Mouse (Mus musculus) liver, postnatal 0 days (tissue): ENCODE results near the gene Fcgrt. TPM values are rescaled to one million over a fixed set of nuclear protein-coding genes. Genes with fewer than 3 reads are reported as not detected.

Experiments
- ATAC-seq: fragments of 200-750 bp; cut with Nextera tagmentation; 2 replicates; pipeline ENCODE4 v1.8.0; 2017; ENCODE audit warnings: mild to moderate bottlenecking, moderate library complexity
- DNase-seq: peaks from one replicate; pipeline ENCODE4 v3.0.0-alpha.2; 2016
- H3K27ac ChIP-seq: fragments of 300-500 bp; sonication (generic); 2 replicates; pipeline ENCODE4 v1.5.1; 2014; ENCODE audit warnings: antibody characterized with exemption, moderate library complexity, mild to moderate bottlenecking, low read depth
- H3K27me3 ChIP-seq: fragments of 300-500 bp; sonication (generic); 2 replicates; pipeline ENCODE4 v1.6.1; 2014; ENCODE audit warnings: low read length, control low read depth, mixed read lengths; ENCODE audit not compliant: insufficient read depth
- H3K36me3 ChIP-seq: fragments of 300-500 bp; sonication (generic); replicated peaks from 2 replicates; pipeline ENCODE4 v1.6.1; 2014; ENCODE audit warnings: mild to moderate bottlenecking, control low read depth, low read length, moderate library complexity, mixed read lengths; ENCODE audit not compliant: insufficient read depth
- H3K4me1 ChIP-seq: fragments of 300-500 bp; sonication (generic); 2 replicates; pipeline ENCODE4 v1.6.1; 2014; ENCODE audit warnings: antibody characterized with exemption, mild to moderate bottlenecking, control low read depth; ENCODE audit not compliant: insufficient read depth
- H3K4me2 ChIP-seq: fragments of 300-500 bp; sonication (generic); 2 replicates; pipeline ENCODE4 v1.6.1; 2014; ENCODE audit warnings: low read depth, mild to moderate bottlenecking, low read length, moderate library complexity, mixed read lengths
- H3K4me3 ChIP-seq: fragments of 300-500 bp; sonication (generic); 2 replicates; pipeline ENCODE4 v1.5.1; 2014; ENCODE audit warnings: low read depth, low read length
- H3K9ac ChIP-seq: fragments of 300-500 bp; sonication (generic); replicated peaks from 2 replicates; pipeline ENCODE4 v1.6.1; 2014; ENCODE audit warnings: mild to moderate bottlenecking, moderate library complexity
- H3K9me3 ChIP-seq: fragments of 300-500 bp; sonication (generic); 2 replicates; pipeline ENCODE4 v1.6.1; 2016; ENCODE audit warnings: mild to moderate bottlenecking, control low read depth, low read length, mixed read lengths
- CTCF ChIP-seq: sonication (generic); IDR thresholded peaks from 2 replicates; pipeline ENCODE4 v1.5.1; 2016; ENCODE audit warnings: antibody characterized with exemption, low read depth
- EP300 ChIP-seq: IDR thresholded peaks from 2 replicates; pipeline ENCODE4 v1.6.1; 2016; ENCODE audit warnings: antibody characterized with exemption, low read depth, mild to moderate bottlenecking
- WGBS: fragments of 180-500 bp; shearing (Covaris S2); extraction: QIAGEN DNeasy Blood & Tissue Kit; methylation state at CpG from one replicate; pipeline ENCODE4 v1.1.7; 2014; ENCODE audit not compliant: insufficient replicate concordance; 5-methylcytosine and 5-hydroxymethylcytosine counted together
- microRNA counts: library from miRNA; unstranded; fragments of <30 nt; microRNA quantifications from one replicate; lab custom pipeline; 2015
- microRNA-seq: library from miRNA; unstranded; fragments of <30 nt; microRNA quantifications from one replicate; pipeline ENCODE4, GENCODE M21; 2016
- polyA plus RNA-seq: library from polyadenylated mRNA; unstranded; fragments of >200 nt; fragmentation: Nextera tagmentation; extraction: Ambion mirVana; gene quantifications from 2 replicates; pipeline ENCODE4 v1.2.1, GENCODE M21; 2015

The Fcgrt gene
- polyA plus RNA-seq, 1 experiment from 2014 or later: 150 TPM

- 90% methylated on average over 38 of the region's 38 CpGs for WGBS
- Histone ChIP-seq H3K4me2 (no peak overlapping the region), H3K9me3 (no peaks in the 10 kb centered on the region), H3K27ac (no peak overlapping the region), H3K27me3 (no peaks in the 10 kb centered on the region), H3K36me3 (peaks cover 41% of the 10 kb centered on the region), H3K9ac (no peak overlapping the region), H3K4me3 (no peak overlapping the region), H3K4me1 (peaks cover 17% of the 10 kb centered on the region)
- TF ChIP-seq EP300: no peak
- no peak for ATAC-seq
- no peak for DNase-seq
Observed at GRCm38 (mm10) chr7:45048001-45048890, 55.4 kb downstream of the Fcgrt start.

GRCm38 (mm10) chr7:45047491-45047890 lies 56.2 kb downstream of the Fcgrt start:
- no peak for TF ChIP-seq CTCF
- TF ChIP-seq EP300: no peak
- DNase-seq: no peak
- H3K4me1 ChIP-seq: peaks cover 16% of the 10 kb centered on the region
- H3K4me2 ChIP-seq: no peak overlapping the region
- H3K36me3 ChIP-seq: peaks cover 49% of the 10 kb centered on the region
- H3K9ac ChIP-seq: no peak overlapping the region
- ATAC-seq: no peak
- H3K27ac ChIP-seq: no peak overlapping the region
- no peak overlapping the region for H3K4me3 ChIP-seq
- H3K27me3 ChIP-seq: no peaks in the 10 kb centered on the region
- 94% methylated on average over 14 of the region's 14 CpGs for WGBS
- H3K9me3 ChIP-seq: no peaks in the 10 kb centered on the region

GRCm38 (mm10) chr7:45046853-45047350 lies 56.7 kb downstream of the Fcgrt start:
- H3K9me3 ChIP-seq: no peaks in the 10 kb centered on the region
- no peak for ATAC-seq
- 91% methylated on average over 26 of the region's 26 CpGs for WGBS
- H3K27ac ChIP-seq: no peak overlapping the region
- H3K36me3 ChIP-seq: peaks cover 54% of the 10 kb centered on the region
- no peak overlapping the region for H3K9ac ChIP-seq
- no peak overlapping the region for H3K4me2 ChIP-seq
- no peak overlapping the region for H3K4me3 ChIP-seq
- H3K4me1 ChIP-seq: peaks cover 11% of the 10 kb centered on the region
- TF ChIP-seq CTCF: no peak
- no peak for TF ChIP-seq EP300
- no peaks in the 10 kb centered on the region for H3K27me3 ChIP-seq
- no peak for DNase-seq

- H3K9me3 ChIP-seq: no peaks in the 10 kb centered on the region
- peaks cover 65% of the 10 kb centered on the region for H3K36me3 ChIP-seq
- H3K9ac ChIP-seq: no peak overlapping the region
- H3K27me3 ChIP-seq: no peaks in the 10 kb centered on the region
- WGBS: 94% methylated on average over 22 of the region's 22 CpGs
- ATAC-seq (no peak), DNase-seq (no peak)
- no peak overlapping the region for H3K4me3 ChIP-seq
- H3K4me1 ChIP-seq: no peaks in the 10 kb centered on the region; the same call in 1 of the 2 replicates
- H3K4me2 ChIP-seq: no peak overlapping the region
- H3K27ac ChIP-seq: no peak overlapping the region
- no peak for TF ChIP-seq EP300
- TF ChIP-seq CTCF: no peak
Observed at GRCm38 (mm10) chr7:45045741-45046140, 57.9 kb downstream of the Fcgrt start.

- H3K9me3 ChIP-seq: no peaks in the 10 kb centered on the region
- H3K4me3 ChIP-seq: no peak overlapping the region
- no peak for TF ChIP-seq EP300
- TF ChIP-seq CTCF: no peak
- H3K4me2 ChIP-seq: no peak overlapping the region
- no peaks in the 10 kb centered on the region for H3K4me1 ChIP-seq
- WGBS: 89% methylated on average over 14 of the region's 14 CpGs
- peaks cover 53% of the 10 kb centered on the region for H3K36me3 ChIP-seq
- no peak for DNase-seq
- ATAC-seq: no peak
- no peak overlapping the region for H3K9ac ChIP-seq
- no peaks in the 10 kb centered on the region for H3K27me3 ChIP-seq
- H3K27ac ChIP-seq: no peak overlapping the region
Observed at GRCm38 (mm10) chr7:45043307-45043706, 60.3 kb downstream of the Fcgrt start.

MicroRNA genes within 50 kb of the gene (microRNA counts, 519-probe panel; counts per million panel counts)
- microRNA mmu-miR-150 (lab: Ali Mortazavi, UCI): 2,359 counts per million, percentile 21 among the panel's probes with 10 or more counts

Small RNA genes lying within 50 kb of the gene (microRNA-seq; reads per million reads assigned to microRNA genes)
- 102 reads per million, percentile 44 among the genes with 10 or more reads in this experiment for gene Mir150
- gene Mir5121: 31.2 reads per million, percentile 30 among the genes with 10 or more reads in this experiment

Other genes starting within 250 kb of the Fcgrt start
- 25.6 and 27.9 TPM in 2 replicates for gene Pnkp, start 246.7 kb downstream of the Fcgrt start, polyA plus RNA-seq
- gene Ptov1, start 234.1 kb downstream of the Fcgrt start, polyA plus RNA-seq: 43.5 and 49.8 TPM in 2 replicates
- gene Med25, start 211.1 kb downstream of the Fcgrt start, polyA plus RNA-seq: 35.6 and 37.7 TPM in 2 replicates
- gene Fuz, start 207.8 kb downstream of the Fcgrt start, polyA plus RNA-seq: 4.1 and 4.4 TPM in 2 replicates
- 25.6 and 29.5 TPM in 2 replicates for gene Ap2a1, start 174.4 kb downstream of the Fcgrt start, polyA plus RNA-seq
- 0.06 TPM in 1 of 2 replicates, not detected in the other for gene Tsks, start 160.6 kb downstream of the Fcgrt start, polyA plus RNA-seq
- 0.98 and 1.1 TPM in 2 replicates for gene Cpt1c, start 129.0 kb downstream of the Fcgrt start, polyA plus RNA-seq
- 73.2 and 76.8 TPM in 2 replicates for gene Prmt1, start 117.3 kb downstream of the Fcgrt start, polyA plus RNA-seq
- gene Irf3, start 106.2 kb downstream of the Fcgrt start, polyA plus RNA-seq: 35.9 and 38.0 TPM in 2 replicates
- gene Bcl2l12, start 105.1 kb downstream of the Fcgrt start, polyA plus RNA-seq: 11.7 and 13.1 TPM in 2 replicates
- 7.5 and 8.1 TPM in 2 replicates for gene Scaf1, start 87.5 kb downstream of the Fcgrt start, polyA plus RNA-seq
- gene Rras, start 85.9 kb downstream of the Fcgrt start, polyA plus RNA-seq: 25.4 and 31.4 TPM in 2 replicates
- gene Prr12, start 51.0 kb downstream of the Fcgrt start, polyA plus RNA-seq: 1.6 and 1.7 TPM in 2 replicates
- gene Nosip, start 41.4 kb downstream of the Fcgrt start, polyA plus RNA-seq: 22.2 and 22.6 TPM in 2 replicates
- 19.7 and 20.4 TPM in 2 replicates for gene Prrg2, start 41.2 kb downstream of the Fcgrt start, polyA plus RNA-seq
- gene Rcn3, start 11.6 kb downstream of the Fcgrt start, polyA plus RNA-seq: 17.1 and 17.9 TPM in 2 replicates
- 681 and 696 TPM in 2 replicates for gene Rps11, start 20.6 kb upstream of the Fcgrt start, polyA plus RNA-seq
- gene Rpl13a, start 24.9 kb upstream of the Fcgrt start, polyA plus RNA-seq: 938 and 993 TPM in 2 replicates
- gene Gm45713, start 32.4 kb upstream of the Fcgrt start, polyA plus RNA-seq: 0.27 and 0.70 TPM in 2 replicates
- gene Flt3l, start 32.6 kb upstream of the Fcgrt start, polyA plus RNA-seq: 2.0 and 2.3 TPM in 2 replicates
- 37.6 and 37.8 TPM in 2 replicates for gene Pih1d1, start 50.5 kb upstream of the Fcgrt start, polyA plus RNA-seq
- 26.8 and 29.6 TPM in 2 replicates for gene Aldh16a1, start 50.7 kb upstream of the Fcgrt start, polyA plus RNA-seq
- not detected in 2 replicates for gene Slc17a7, start 60.1 kb upstream of the Fcgrt start, polyA plus RNA-seq
- not detected in 2 replicates for gene Gfy, start 75.7 kb upstream of the Fcgrt start, polyA plus RNA-seq
- not detected in 2 replicates for gene Pth2, start 77.1 kb upstream of the Fcgrt start, polyA plus RNA-seq
- 0.06 TPM in 1 of 2 replicates, not detected in the other for gene Ccdc155, start 101.0 kb upstream of the Fcgrt start, polyA plus RNA-seq
- gene Dkkl1, start 108.3 kb upstream of the Fcgrt start, polyA plus RNA-seq: 0.95 and 1.5 TPM in 2 replicates
- 15.5 and 20.2 TPM in 2 replicates for gene Tead2, start 111.9 kb upstream of the Fcgrt start, polyA plus RNA-seq
- gene Cd37, start 135.3 kb upstream of the Fcgrt start, polyA plus RNA-seq: 29.8 and 31.8 TPM in 2 replicates
- gene Slc6a16, start 137.2 kb upstream of the Fcgrt start, polyA plus RNA-seq: 0.46 and 0.49 TPM in 2 replicates
- gene Slc6a21, start 173.7 kb upstream of the Fcgrt start, polyA plus RNA-seq: 0.32 and 0.43 TPM in 2 replicates
- gene Trpm4, start 229.9 kb upstream of the Fcgrt start, polyA plus RNA-seq: 6.9 and 7.0 TPM in 2 replicates
- gene Hrc, start 231.4 kb upstream of the Fcgrt start, polyA plus RNA-seq: 0.05 and 0.31 TPM in 2 replicates